Mouse (Mus musculus) ES-Bruce4 (cell line): ENCODE data around the gene Nagk. TPM values are rescaled to one million over a fixed set of nuclear protein-coding genes. Genes with fewer than 3 reads are reported as not detected.

Experiments
- H3K27ac ChIP-seq: 2 replicates; pipeline ENCODE4 v1.5.1; 2012; ENCODE audit warnings: low read length, inconsistent platforms; ENCODE audit not compliant: insufficient read depth
- H3K27me3 ChIP-seq: 2 replicates; pipeline ENCODE4 v1.6.1; 2012; ENCODE audit warnings: mild to moderate bottlenecking, low read length, inconsistent platforms; ENCODE audit not compliant: control insufficient read depth, poor library complexity, insufficient read depth, severe bottlenecking
- H3K36me3 ChIP-seq: 2 replicates; pipeline ENCODE4 v1.6.1; 2012; ENCODE audit warnings: inconsistent platforms, mild to moderate bottlenecking, low read length, moderate library complexity; ENCODE audit not compliant: control insufficient read depth, poor library complexity, insufficient read depth, severe bottlenecking
- H3K4me1 ChIP-seq: one replicate; pipeline ENCODE4 v1.8.1; 2011; ENCODE audit warnings: low read length; ENCODE audit not compliant: control insufficient read depth, insufficient read depth
- H3K4me3 ChIP-seq: 2 replicates; pipeline ENCODE4 v1.5.1; 2011; ENCODE audit warnings: low read depth, mild to moderate bottlenecking, low read length
- H3K9ac ChIP-seq: 2 replicates; pipeline ENCODE4 v1.6.1; 2012; ENCODE audit warnings: low read depth, mild to moderate bottlenecking, inconsistent platforms; ENCODE audit not compliant: poor library complexity, severe bottlenecking
- H3K9me3 ChIP-seq: replicated peaks from 2 replicates; pipeline ENCODE4 v1.6.1; 2012; ENCODE audit warnings: mild to moderate bottlenecking, low read length, inconsistent platforms; ENCODE audit not compliant: control insufficient read depth, poor library complexity, insufficient read depth, severe bottlenecking
- CTCF ChIP-seq: IDR thresholded peaks from one replicate; pipeline ENCODE4 v1.8.1; 2011; ENCODE audit warnings: low read depth, low read length
- EP300 ChIP-seq: IDR thresholded peaks from 2 replicates; pipeline ENCODE4 v1.6.1; 2011; ENCODE audit warnings: low read depth, low read length; ENCODE audit not compliant: insufficient read depth
- POLR2A ChIP-seq: IDR thresholded peaks from one replicate; pipeline ENCODE4 v1.8.1; 2011; ENCODE audit warnings: low read length; ENCODE audit not compliant: insufficient read depth
- polyA plus RNA-seq: library from polyadenylated mRNA; stranded (reverse); fragments of >200 nt; gene quantifications from 2 replicates; pipeline ENCODE4 v1.2.4, GENCODE M21; 2011; ENCODE audit warnings: low read depth; ENCODE audit not compliant: missing spikeins, insufficient read depth, insufficient read length

Gene Nagk
- polyA plus RNA-seq, 1 experiment, result 8.4 TPM

- Histone ChIP-seq H3K4me1 (no peaks in the 10 kb centered on the region), H3K36me3 (no peaks in the 10 kb centered on the region), H3K27me3 (no peaks in the 10 kb centered on the region), H3K9me3 (no peaks in the 10 kb centered on the region), H3K27ac (no peak overlapping the region), H3K4me3 (peak overlapping the region; percentile 44), H3K9ac (peak overlapping the region; percentile 20; the same call in 1 of the 2 replicates)
- TF ChIP-seq POLR2A (no peak), EP300 (no peak), CTCF (peak; percentile 44)
Measured at GRCm38 (mm10) chr6:83762880-83763431, 31.8 kb upstream of the Nagk start.

DNA sequence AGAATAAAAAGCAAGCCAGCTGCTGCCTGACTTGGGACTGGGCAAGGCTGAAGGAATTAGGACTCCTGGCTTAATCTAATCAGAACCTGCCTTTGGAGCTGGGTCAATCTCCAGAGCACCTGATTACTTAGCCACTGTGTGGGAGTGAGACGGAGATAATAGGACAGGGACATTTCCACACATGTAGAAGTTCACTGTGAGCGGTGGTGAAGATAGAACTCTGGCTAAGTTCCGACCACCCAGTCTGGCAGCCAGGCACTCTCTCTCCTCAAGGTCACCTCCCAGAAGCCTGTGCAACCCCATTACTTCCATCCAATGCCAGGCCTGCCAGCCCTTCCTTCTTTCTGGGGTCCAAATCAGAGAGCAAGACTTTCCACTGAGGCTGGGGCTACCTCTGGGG lies 27.8 kb upstream of the Nagk start:
- Histone ChIP-seq H3K4me1 (no peaks in the 10 kb centered on the region), H3K4me3 (no peak overlapping the region), H3K27me3 (no peaks in the 10 kb centered on the region), H3K27ac (no peak overlapping the region), H3K9me3 (no peaks in the 10 kb centered on the region), H3K9ac (no peak overlapping the region), H3K36me3 (no peaks in the 10 kb centered on the region)
- no peak for TF ChIP-seq CTCF
- no peak for TF ChIP-seq EP300
- no peak for TF ChIP-seq POLR2A

DNA sequence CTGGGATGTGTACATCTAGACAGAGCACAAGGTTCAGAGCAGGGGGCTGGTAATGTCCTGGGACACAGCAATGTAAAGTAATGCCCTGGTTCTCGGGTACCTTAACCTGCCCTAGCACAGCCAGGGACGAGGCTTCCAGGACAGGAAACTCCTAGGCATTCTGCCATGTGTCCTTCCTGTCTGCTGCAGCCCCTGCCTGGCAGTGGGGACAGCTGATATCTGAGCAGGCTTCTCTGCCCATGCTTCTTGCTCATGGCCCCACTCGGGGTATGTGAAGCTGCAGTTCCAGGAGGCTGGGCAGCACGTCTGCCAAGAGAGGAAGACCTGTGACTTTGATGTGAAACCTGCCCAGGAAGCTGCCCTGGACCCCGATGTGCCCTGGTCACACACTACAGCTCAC lies 26.3 kb upstream of the Nagk start:
- Histone ChIP-seq H3K9ac (no peak overlapping the region), H3K27ac (no peak overlapping the region), H3K4me3 (no peak overlapping the region), H3K9me3 (no peaks in the 10 kb centered on the region), H3K27me3 (no peaks in the 10 kb centered on the region), H3K4me1 (no peaks in the 10 kb centered on the region), H3K36me3 (no peaks in the 10 kb centered on the region)
- TF ChIP-seq EP300, result no peak
- no peak for TF ChIP-seq POLR2A
- TF ChIP-seq CTCF, result no peak

DNA sequence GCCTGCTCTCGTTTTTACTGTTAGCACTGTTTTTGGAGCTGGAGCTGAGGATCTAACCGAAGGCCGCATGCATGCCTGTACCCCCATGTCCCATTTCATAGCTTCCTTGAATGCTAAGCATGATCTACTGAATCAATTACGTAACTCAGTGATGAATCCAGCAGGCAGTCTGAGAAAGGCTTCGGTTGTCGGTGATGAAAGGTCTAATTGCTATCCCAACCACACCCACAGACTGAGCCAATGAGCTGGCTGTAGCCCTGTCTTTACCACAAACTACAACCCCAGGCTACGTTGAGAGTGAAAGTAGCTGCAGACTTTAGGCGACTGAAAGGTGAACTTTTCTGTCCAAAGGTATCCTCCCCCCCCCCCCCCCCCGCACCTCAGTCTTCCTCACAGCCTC lies 20.7 kb upstream of the Nagk start:
- no peak overlapping the region for H3K4me3 ChIP-seq
- H3K27me3 ChIP-seq, result no peaks in the 10 kb centered on the region
- no peak overlapping the region for H3K27ac ChIP-seq
- H3K9ac ChIP-seq, result peak overlapping the region; percentile 72; the same call in 1 of the 2 replicates
- no peaks in the 10 kb centered on the region for H3K36me3 ChIP-seq
- no peaks in the 10 kb centered on the region for H3K4me1 ChIP-seq
- no peak for TF ChIP-seq CTCF
- TF ChIP-seq EP300, result no peak
- no peak for TF ChIP-seq POLR2A
- no peaks in the 10 kb centered on the region for H3K9me3 ChIP-seq

GRCm38 (mm10) chr6:83774781-83775563 lies 19.8 kb upstream of the Nagk start:
- Histone ChIP-seq H3K9ac (peak overlapping the region; percentile 72), H3K4me3 (peak overlapping the region; percentile 90), H3K36me3 (no peaks in the 10 kb centered on the region), H3K9me3 (no peaks in the 10 kb centered on the region), H3K27ac (no peak overlapping the region), H3K4me1 (no peaks in the 10 kb centered on the region), H3K27me3 (no peaks in the 10 kb centered on the region)
- TF ChIP-seq CTCF (no peak), POLR2A (no peak), EP300 (no peak)

GRCm38 (mm10) chr6:83775638-83776293 lies 19.0 kb upstream of the Nagk start, which contains the start of gene Tex261:
Tex261 (minus strand) TSS chr6:83775813.
- H3K4me1 ChIP-seq, result no peaks in the 10 kb centered on the region
- H3K4me3 ChIP-seq, result peak within 1 kb of the TSS; percentile 90
- no peaks in the 10 kb centered on the region for H3K27me3 ChIP-seq
- peak within 1 kb of the TSS; percentile 72 for H3K9ac ChIP-seq
- H3K9me3 ChIP-seq, result no peaks in the 10 kb centered on the region
- H3K27ac ChIP-seq, result peak within 1 kb of the TSS; percentile 31
- H3K36me3 ChIP-seq, result no peaks in the 10 kb centered on the region
- TF ChIP-seq CTCF (peak; percentile 73), POLR2A (peak; percentile 76), EP300 (no peak)
